Mouse (Mus musculus): Measurements from ENCODE around the gene Ino80.

The Ino80 gene

GRCm38 (mm10) chr2:119436988-119437387 is 40.5 kb downstream of the Ino80 start:
- peak; percentile 63 for DNase-seq

DNA sequence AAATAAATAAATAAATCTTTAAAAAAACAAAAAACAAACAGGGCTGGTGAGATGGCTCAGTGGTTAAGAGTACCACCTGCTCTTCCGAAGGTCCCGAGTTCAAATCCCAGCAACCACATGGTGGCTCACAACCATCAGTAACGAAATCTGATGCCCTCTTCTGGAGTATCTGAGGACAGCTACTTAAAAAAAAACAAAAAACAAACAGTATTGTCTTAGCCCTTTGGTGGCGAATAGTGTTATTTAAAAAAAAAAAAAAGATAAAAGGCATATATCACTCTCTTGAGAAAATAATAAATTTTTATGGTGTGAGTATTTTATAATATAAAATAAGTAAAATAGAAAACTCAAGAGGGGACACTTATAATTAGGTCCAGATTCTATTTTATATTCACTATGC is 41.0 kb downstream of the Ino80 start:
- DNase-seq: no peak

DNA sequence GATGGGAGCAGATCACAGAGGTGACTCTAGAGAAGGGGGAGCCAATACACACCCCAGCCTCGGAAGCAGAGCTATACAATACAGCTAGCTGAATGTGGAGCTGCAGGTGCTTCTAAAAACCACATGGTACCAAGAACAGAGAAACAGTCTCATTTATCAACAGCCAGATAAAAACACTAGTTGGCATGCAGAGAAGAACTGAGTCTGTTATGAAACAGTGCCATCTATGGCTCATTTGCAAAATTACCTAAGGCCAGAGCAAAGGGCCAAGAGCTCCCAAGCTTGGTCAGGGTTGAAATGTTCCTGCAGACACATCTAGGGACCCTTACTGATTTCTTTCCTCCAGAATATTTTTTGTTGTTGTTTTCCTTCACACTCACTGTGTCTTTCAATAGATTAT is 63.7 kb downstream of the Ino80 start:
- peak; percentile 42 for DNase-seq

DNA sequence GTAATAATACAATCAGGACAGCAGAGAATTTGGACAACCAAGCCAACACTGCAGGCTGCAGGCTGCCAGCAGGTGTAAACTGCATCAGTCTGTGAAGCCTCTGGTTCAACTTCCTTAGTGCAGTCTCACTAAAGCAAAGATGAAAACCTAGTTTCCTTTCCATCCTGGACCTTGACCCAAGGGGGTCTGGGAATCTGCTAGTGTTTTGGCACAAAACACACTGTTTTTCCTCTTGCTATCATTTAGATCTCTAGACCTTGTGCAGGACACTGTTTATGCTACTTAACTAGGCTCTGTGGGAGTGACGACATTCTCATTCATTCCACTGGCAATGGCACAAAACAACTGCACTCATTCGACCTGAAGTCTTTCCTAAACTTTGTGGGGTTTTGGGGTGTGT is 65.8 kb downstream of the Ino80 start:
- no peak for DNase-seq

DNA sequence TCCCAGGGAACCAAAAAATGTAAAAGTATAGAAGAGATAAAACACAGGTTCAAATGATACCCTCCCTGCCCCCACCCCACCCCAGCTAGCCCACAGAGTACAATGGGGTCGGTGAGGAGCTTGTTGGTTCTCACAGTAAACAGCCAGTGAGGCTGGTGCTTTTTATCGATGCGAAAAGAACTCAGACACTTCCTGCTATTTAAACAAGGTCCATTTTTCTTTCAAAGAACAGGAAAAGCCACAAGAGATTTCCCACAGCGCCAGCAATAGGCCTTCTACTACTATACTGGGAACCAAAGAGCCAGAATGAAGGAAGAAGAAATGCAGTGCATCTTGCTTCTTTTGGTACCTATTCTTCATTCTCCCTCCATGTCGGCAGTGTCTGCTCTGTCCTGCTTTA is 66.5 kb downstream of the Ino80 start:
- no peak for DNase-seq

- no peak for DNase-seq
Observed at GRCm38 (mm10) chr2:119408733-119409132, 68.8 kb downstream of the Ino80 start.

DNA sequence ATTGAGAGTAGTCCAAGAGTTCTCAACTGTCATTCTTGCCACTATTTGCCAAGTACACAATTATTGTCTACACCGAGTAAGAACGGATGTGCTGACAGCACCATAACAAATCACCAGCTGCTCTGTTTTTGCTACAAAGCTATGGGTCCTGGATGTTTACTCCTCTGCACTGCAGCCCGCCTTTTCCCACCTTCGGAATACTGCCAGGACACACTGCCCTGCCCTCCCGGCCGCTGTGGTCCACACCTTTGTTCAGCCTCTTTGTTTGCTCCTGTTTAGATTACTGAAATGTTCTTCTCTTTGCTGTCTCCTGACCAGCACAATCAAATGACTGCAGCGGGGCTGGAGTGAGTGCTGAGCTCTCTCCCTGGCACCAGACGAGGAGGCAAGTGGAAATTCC is 69.2 kb downstream of the Ino80 start:
- no peak for DNase-seq

GRCm38 (mm10) chr2:119399313-119399712 is 78.2 kb downstream of the Ino80 start:
- DNase-seq: no peak

DNA sequence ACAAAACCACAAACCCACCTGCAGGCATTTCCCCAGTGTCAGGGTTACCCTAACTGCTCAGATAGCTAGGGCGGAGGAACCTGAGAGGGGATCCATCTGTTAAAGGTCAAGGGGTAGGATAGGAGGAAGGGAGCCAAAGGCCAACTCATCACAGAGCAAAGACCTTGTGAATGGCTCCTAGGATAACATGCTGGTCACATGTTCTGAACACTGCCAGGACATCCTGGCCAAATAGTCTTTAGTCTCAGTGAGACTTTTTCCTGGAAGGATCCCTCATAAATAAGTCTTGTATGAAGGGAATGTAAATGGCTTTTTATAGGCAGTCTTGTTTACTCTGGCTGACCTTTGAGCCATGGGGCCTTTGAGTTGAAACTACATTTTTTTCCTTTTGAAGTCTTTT is 78.8 kb downstream of the Ino80 start:
- peak; percentile 7 for DNase-seq

- DNase-seq: no peak
Observed at GRCm38 (mm10) chr2:119398252-119398651, 79.2 kb downstream of the Ino80 start.

GRCm38 (mm10) chr2:119389992-119390391 is 87.5 kb downstream of the Ino80 start:
- no peak for DNase-seq

- DNase-seq: no peak
Observed at GRCm38 (mm10) chr2:119388266-119388665, 89.2 kb downstream of the Ino80 start.

DNA sequence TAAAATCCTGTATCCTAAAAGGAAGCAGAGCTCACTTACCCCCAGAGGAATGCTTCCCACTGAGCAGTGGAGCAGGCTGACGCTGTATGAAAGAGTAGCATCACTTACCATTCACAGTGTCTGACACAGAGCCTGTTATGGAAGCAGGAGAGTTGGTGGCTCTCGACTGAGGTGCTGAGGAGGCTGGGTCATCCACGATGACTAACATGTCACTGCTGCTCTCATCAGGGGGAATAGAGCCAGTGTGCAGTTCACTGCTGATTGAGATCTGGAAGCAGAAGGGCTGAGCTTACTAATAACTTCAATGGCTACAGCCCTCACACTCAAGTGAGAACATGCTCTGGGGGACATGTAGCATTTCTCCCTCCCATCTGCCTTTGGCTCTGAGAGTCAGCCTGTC is 98.0 kb downstream of the Ino80 start:
- DNase-seq: no peak

DNA sequence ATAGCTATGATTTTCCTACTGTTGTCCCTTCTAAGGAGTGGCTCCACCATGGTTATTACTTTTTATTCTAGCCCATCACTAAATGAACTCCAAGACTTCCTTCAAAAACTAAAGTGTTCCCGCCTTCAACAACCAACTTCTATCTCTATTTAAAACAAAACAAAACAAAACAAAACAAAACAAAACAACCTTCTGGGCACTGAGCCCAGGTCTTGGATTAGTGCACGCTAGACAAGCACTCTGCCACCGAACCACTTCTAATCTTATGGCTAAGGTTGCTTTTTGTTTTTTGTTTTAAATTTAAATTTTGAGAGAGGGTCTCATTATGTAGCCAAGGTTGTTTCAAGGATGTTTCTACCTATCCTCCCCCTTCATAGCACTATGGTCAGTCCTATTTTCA is 99.7 kb downstream of the Ino80 start:
- DNase-seq: no peak

DNA sequence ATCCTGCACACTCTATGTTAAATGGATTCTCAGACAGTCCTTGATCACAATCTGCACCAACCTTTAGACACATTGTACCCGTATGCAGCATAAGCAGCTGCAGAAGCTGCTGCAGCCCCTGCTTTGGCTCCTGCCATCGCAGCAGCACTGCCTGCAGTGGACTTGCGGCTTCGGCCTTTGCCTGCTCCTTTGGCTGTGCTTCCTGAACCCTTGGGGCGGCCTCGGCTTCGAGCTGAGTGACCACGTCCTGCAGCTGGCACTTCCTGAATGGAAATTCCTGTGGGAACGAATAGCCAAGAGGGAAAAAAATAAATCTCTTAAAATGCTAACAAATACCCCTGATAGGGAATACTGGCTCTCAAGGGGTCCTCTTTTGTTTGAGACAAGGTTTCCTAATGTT is 100.2 kb downstream of the Ino80 start:
- DNase-seq: no peak

GRCm38 (mm10) chr2:119370116-119370515 is 107.4 kb downstream of the Ino80 start:
- no peak for DNase-seq

DNA sequence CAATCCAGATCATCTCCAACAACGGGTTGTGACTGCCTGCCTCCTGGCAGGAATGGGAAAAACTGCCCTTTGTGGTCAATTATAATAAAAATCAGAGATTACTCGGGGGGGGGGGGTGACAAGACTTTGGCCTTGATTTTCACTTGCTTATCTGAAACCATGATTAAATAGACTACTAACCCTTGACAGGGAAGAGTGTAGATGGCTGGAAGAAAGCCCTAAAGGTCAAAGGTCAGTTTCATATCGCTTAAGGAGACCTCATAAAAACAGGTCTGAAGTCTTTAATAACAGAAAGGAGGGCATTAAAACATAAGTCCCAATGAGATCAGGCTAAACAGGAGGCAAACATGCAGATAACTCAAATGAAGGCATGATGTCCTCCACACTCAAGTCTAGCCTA is 110.1 kb downstream of the Ino80 start:
- DNase-seq: no peak

DNA sequence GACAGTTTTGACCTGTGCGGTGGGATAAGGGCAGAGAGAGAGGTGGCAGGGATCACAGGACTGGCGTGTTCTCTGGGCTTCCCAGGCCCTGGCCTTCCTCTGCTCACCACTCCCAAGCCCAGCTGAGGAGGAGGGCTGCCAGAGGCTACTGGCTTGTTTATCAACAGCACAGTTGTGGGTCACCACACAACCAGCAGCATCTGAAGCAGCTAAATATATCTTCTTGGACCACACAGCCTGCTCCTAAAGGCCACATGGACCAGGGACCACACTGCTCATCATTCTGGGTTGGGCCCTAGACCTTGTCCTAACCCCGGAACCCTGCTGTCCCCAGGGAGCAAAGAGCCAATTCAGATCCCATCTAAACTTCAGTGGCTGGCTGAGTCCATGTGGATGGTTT is 112.5 kb downstream of the Ino80 start:
- no peak for DNase-seq

- no peak for DNase-seq
Observed at GRCm38 (mm10) chr2:119359721-119360291, 117.7 kb downstream of the Ino80 start.

- no peak for DNase-seq
Observed at GRCm38 (mm10) chr2:119358249-119358648, 119.2 kb downstream of the Ino80 start.

- DNase-seq: no peak
Observed at GRCm38 (mm10) chr2:119356805-119357204, 120.7 kb downstream of the Ino80 start.

DNA sequence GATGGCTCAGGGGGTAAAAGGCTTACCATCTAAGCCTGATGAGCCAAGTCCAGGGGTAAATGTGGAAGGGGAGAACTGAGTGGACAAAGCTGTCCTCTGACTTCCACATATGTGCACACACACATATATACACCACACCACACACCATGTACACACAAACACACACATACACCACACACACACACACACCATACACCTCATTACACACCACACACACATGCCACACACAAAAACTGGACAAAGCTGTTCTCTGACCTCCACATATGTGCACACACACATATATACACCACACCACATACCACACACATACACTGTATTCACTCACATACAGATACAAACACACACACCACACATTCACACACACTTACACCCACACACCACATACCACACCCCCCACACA is 121.2 kb downstream of the Ino80 start:
- no peak for DNase-seq

- no peak for DNase-seq
Observed at GRCm38 (mm10) chr2:119355651-119356050, 121.8 kb downstream of the Ino80 start.

DNA sequence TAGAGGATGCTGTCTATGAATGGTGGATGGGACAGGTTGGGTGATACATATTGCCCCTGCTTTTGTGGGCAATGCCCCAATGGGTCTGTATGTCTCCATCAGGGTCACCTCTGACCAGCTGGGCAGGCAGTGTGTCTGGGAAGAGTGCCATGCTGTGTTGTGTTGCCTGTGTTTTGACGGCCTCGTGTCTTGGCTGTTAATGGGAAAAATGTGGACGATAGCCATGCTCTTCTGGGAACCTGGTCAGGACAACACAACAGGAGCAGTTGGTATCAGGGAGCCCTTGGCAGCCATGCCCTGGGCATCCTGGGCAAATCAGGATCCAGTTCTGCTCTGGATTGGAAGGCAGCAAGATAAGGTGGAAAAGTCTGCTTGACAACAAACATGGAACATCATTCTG is 122.4 kb downstream of the Ino80 start:
- DNase-seq: no peak

DNA sequence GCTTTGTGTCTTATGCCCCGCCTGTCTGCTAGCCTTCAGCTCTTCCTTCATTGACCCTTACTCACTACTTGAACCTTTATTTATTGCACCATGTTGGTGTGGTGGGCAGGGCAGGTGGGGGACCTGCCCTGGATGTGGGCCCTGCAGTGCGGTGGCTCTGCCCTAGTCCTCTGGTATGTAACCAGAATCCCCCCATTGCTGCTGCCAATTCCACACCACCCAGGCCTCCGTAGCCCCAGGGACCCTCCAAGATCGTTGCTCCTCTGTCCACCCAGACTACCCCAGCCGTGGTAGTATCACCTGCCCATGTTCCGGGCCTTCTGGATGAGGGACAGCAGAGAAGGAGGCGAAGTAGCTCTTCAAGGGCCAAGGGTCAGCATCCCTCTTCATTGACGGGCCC is 123.8 kb downstream of the Ino80 start:
- DNase-seq: no peak

Data from thymus, postnatal 14 days (tissue).